Mouse (Mus musculus): ENCODE results near the gene Spdef. TPM values are rescaled to one million over a fixed set of nuclear protein-coding genes. Genes with fewer than 3 reads are reported as not detected.

Spdef gene
- polyA plus RNA-seq (2017; shearing (Covaris generic)): under 1 TPM in 1 of 2 experiments, not detected in 1; 0.50 TPM

DNA sequence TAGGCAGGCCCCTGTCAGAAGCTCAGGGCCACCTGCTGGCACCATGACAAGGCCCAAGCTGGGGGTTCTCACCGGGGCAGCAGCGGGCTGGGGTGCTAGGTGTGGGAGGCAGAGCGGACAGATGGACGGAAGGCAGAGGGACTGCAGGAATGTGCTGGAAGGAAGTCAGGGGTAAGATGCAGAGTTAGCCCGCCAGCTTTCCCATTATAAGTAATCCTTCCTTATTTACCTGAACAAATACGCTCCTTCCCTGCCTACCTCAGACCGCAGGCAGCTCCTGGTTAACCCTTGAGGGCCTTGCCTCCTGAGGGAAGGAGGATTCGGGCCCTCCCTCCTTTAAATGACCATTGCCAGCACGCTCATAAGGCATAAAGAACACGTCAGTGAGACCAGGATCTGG, at the start of gene Spdef:
Gene Spdef (minus strand): TSS at position 186 of the 400 bp plus-strand sequence.
- no peak for ATAC-seq

DNA sequence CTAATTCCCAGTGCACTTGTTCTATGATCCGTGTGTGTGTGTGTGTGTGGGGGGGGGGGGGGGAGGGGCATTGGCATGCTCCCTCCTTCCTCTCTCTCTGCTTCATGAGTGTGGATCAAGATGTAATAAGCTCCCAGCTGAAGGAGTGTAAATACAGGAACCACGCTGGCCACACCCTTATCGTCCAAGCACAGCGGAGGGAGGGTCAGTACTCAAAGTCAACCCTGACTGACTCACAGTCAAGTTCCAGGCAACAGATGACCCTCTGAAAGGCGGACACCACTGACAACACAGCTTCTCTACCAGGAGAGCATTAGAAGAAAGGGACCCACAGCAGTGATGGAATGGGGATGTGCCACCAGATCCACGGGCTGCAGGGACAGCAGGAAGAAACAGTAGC, 49.1 kb upstream of the Spdef start:
- no peak for ATAC-seq

DNA sequence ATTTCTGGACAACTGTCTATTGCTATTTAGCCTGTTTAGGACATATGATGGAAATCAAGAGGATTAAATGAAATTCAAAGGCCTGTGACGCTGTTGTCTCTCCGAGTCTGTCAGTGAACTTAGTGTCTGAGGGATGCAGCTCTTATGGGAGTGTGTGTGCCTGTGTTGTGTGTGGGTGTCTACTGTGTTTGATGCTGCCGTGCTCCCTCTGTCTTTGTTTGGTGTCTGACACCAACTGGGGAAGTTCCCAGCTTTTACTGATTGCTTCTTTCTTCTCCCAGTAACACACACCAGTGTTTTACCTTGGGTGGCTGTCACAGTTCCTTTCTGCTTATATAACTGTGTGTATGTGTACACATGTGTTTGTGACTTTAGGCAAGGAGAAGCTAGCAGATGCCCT, 45.4 kb upstream of the Spdef start:
- ATAC-seq: no peak

DNA sequence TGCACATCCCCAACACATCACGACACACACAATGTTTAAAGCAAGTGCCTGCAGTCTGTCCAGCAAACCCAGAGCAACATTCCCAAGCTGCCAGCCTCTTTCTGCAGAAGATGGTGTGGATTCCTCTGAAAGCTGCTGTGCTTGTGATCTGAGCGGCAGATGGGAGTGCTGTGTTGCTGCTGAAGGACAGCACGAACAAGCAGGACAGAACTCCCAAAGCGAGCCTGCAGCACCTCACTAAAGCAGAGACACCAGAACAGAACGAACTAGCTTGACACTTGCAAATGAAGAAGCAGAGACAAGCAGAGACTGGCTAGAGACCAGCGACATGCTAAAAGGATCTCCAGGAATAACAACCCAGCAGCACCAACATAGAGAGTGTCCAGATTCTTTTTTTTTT, 42.9 kb upstream of the Spdef start:
- no peak for ATAC-seq

DNA sequence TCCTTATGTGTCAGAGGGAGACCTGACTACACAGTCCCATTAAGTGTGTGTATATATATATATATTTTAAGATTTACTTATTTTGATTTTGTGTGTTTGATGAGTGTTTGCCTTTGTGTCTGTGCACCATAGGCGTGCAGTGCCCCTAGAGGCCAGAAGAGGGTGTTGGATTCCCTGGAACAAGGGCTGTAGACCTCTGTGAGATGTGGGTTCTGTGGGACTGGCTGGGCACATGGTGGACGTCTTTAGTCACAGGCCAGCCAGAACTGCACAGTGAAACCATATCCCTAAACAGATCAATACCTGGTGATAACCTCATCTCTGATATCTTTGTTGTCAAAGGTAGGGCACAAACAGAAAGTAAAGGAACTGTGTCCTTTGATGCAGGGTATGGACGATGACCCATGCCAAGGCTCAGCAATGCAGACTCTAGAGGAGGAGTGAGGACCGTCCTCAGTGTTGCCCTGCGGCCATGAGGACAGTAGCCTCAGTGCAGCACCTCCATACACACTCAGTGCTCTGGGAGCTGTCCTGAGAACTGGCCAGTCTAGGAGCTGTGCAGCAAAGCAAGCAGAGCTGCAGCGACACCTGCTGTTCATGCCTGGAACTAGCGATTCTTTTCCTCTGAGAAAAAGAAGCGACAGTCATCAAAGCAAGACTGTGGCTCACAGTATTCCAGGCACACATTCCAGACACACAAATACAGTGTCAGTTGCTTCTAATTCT, 40.2 kb upstream of the Spdef start:
- ATAC-seq: no peak

DNA sequence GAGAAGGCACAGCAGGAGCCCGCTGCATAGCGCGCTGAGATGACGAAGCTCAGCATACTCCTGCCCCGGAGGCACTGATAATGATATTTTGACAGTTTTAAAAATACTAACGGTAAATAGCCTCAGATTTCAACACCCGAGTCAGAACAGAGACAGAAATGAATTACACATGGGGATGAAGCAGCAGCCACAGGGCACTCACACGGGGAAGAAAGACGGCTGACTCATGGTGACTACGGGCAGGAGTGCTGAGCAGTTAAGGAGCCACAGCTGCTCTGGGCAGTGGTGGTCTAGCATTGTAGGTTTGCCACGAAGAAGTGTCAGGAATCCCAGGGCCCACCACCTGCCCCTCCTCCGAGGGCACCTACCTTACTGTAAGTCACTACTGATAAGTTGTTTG, 38.8 kb upstream of the Spdef start:
- ATAC-seq: no peak

DNA sequence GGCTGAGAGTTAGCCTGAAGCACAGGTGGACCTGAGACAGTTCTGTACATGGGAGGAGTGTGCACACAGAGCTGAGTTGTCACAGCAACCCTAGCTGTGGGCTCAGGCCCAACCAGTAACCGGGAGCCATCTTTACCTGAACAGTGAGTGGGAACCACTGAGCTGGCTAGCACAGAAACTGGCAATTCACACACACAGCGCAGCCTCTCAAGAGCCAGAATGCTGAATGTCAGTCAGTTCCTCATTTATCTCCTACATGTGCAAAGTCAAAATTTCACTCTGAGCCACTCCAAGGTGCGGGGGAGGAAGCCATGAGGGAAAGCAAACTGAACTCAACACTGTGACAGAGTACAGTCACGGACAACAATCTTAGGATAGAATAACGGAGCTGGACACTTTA, 38.4 kb upstream of the Spdef start:
- no peak for ATAC-seq

DNA sequence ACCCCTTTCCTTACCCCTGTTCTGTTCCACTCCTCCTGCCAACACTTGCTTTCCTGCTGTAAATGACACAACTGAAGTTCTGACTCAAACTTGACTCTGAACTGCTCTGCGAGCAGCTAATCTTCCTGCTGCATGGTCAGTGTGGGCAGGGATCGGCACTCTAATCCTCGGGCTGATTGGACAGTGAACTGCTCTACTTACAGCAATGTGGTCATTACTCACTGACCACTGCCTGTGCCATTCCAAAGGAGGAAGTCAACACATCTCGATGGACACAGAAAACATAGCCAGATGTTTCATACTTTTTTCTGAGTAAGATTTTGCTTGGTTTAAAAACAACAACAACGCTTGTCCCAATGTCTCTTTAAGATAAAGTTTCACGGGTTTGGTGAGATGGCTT, 36.3 kb upstream of the Spdef start:
- ATAC-seq: no peak

DNA sequence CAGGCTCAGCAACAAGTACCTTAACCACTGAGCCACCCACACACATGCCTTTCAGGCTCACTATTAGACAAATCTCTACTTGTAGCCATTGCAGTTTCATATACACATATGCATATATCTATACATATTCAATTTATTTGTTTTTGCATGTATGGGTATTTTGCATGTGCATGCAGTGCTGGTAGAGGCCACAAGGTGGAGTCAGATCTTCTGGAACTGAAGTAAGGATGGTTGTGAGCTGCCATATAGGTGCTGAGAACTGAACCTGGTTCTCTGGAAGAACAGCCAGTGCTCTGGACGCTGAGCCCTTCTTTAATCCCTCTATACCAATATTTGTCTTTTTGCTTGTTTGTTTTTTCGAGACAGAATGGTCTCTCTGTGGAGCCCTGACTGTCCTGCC, 35.7 kb upstream of the Spdef start:
- no peak for ATAC-seq

DNA sequence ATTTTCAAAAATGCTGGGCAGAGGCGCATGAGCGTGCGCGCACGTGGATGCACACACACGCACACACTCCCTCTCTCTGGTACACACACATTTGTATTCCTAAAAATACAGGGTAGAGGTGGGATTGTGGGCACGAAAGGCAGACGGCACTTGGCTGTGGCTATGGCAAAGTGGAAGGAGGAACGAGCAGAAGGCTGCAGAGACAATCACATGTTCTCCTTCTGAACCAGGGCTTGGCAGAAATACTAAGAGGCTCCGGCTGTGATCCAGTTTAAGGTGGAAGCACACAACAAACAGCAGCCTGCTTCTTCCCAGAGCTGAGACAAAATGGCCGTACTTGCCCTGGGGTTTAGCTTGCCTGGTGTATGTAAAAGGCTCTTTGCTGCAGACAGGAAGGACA, 34.1 kb upstream of the Spdef start:
- ATAC-seq: no peak

DNA sequence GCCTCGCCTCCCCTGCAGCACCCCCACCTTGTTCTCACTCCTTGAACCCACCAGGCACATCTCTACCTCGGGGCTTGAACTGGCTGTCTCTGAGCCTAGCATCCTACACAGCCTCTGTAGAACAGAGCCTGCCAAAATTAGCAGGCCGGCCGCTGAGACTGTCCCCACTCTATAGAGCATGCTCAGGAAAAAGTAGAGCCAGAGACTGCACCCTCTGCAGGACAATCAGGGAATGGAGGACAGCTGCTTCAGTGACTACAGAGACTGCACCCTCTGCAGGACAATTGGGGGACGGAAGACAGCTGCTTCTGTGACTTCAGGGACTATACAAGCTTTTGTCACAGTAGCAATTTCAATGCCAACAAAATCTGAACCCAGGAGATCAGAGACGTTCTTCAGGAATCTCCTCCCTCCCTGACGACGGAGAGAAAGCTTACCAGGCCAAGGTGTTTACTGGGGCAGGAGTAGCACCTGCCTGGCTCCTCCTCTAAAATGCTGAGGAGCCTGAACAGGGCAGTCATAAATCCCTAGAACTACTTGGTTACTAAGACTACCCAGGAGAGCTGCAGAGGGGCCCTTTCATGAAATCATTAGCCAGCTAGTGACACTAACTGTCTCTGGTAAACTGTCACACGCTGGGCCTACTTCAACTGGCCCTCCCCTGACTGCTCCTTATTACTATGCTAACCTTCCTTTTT, 33.0 kb upstream of the Spdef start:
- ATAC-seq: no peak

DNA sequence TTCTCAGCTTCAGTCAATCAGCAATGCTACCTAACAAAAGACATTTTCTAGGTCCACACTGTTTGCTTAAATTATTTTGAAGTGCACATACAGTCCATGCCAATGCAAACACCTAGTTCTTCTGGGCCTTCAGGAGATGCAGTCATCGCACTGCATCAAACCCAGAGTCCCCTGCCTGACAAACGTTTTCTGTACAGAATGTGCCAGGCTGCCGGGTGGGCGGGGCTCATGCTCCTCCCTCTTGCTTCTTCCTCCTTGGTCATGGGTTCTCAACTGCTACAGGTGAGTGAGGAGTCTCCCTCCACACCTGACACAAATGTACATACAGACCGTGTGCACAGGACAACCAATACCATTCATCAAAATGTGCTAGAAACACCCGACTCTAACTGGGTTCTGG, 31.4 kb upstream of the Spdef start:
- ATAC-seq: no peak

DNA sequence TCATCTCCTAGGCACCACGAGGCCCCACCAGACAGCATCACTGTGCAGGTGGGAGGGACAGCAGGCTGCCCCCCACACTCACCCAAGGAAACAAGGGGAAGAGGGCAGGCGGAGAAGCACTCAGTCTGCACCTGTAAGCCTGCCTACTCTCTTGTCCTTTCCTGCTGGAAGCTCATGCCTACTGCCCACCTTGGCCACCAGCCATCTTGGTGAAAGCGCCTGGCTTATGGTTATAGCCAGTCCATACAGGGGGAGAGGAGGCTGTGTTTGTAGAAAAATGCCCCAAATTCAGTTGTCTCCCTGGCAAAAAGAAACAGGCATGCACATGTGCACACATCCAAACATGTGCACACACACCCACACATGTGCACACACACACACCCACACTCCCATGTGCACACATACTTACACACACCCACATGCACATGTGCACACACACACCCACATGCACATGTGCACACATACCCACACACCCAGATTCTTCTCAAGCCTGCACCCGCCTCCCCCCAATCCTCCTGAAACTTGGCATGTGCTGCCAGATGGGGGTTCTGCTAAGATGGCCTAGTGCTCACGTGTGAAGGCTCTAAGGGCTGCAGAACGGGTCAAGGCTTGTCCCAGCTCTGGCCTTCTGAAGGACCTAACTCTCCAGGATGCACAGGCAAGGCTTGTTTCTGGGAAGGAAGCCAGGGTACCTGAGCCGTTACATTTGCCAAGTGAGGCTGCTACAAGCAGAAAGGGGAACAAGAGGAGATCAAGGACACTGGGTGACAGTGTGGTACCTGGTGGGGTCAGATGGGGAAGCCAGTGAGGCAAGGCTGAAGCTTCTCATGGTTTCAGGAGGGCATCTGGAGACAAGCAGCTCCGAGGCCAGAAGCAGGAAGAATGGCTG, 22.8 kb upstream of the Spdef start:
- no peak for ATAC-seq

DNA sequence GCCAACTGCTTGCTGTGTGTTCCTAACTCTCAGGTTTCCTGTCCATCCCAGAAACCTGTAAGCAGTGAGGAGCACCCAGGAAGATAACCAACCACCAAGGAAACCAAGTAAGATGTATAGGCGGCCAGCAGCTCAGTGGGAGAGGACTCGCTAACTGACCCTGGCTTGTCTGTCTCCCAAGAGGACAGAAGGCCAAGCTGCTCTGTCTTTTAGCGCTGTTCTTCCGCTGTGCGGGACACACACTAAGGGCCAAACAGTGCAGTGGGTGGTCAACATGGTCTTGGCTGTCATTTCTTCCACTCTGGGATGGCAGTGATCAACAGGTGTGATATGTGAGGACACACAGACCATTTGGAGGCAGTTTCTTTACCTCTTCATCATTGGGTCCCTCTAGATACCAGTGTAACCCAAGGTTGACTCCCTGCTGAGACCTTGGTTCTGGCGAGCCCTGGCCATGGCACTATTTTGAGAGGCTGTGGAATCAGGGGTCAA, 21.7 kb upstream of the Spdef start:
- ATAC-seq: no peak

DNA sequence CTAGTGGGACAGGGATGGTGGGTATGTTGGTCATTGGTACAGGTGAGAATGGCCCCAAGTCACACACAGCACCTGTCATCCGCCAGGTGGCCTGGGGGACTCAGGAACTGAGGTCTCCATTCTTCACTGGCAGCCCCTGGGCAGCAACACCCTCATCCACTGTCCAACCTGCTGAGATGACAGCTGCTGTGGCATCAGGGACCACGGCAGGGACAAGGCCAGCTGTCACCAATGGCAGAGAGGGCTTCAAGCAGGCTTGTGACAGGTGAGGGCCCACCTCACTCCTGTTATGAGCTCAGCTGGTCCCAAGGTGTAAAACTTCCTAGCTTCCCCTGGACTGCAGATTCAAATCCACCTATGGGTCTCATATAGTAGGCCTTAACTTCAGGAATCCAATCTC, 19.4 kb upstream of the Spdef start:
- no peak for ATAC-seq

DNA sequence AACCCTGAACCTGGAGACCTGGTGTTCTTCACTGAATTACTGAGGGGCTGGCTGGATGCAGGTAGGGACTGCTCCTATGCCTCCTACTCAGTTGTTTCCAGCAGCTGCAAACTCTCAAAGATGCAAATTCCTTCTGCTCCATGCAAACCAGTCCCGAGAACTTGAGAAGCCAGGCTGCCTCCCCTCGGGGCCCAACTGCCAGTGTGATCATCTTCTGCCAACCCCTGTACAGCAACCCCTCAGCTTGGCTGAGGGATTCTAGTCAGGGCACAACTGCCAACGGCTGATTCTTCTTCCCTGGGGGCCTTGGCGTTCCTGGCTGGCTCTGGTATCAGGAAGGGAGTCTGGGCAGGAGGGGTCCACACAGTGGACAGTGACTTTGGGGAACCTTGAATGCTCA, 17.7 kb upstream of the Spdef start:
- no peak for ATAC-seq

DNA sequence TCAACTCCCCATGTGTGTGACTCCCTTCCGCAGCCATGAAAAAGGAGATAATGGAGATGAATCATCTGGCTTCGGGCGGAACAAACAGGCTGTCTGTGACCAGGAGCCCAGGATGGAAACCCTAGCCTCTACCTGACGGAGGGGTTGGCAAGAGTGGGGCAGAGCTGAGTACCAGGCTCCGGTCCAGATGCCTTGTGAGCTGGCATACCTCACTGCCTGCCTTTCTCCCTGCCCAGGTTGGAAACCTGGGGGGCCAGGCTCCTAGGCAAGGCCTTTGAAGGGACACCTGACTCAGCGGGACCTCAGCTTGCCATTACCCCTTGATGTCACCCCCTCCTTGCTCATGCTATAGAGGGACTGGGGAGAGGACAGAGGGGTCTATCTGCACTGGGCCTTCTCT, 12.2 kb upstream of the Spdef start:
- ATAC-seq: no peak

DNA sequence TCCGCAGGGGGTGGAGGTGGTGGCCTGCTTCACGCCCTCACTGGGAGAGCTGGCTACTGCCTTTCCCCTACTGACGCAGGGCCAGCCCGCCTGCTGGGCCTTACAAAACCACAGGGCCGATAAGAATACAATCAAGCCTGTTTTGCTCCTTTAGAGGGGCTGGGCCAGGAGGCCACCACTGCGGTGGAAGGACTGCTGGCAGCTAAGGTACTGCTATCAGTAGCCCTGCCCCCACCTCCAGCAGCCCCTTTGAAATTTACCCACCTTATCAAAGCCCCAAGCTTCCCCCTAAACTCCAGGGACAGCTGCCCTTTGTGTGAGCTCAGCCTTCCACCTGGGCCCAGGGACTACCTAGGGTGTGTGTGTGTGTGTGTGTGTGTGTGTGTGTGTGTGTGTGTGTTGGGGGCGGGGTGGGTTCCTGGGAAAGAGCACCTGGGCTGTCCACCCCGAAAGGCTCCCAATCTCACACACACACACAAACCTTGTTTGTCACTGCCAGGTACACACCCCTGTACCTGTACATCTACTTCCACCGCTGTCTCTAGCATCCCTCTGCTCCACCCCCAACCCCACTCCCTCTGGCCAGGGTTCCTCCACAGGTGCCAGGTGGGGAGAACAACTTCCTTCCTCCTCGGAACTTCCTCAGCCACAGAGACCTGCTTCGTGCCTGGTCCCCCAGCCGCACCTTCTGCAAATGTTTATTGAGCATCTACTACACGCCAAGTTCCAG, 5.8 kb upstream of the Spdef start:
- no peak for ATAC-seq

DNA sequence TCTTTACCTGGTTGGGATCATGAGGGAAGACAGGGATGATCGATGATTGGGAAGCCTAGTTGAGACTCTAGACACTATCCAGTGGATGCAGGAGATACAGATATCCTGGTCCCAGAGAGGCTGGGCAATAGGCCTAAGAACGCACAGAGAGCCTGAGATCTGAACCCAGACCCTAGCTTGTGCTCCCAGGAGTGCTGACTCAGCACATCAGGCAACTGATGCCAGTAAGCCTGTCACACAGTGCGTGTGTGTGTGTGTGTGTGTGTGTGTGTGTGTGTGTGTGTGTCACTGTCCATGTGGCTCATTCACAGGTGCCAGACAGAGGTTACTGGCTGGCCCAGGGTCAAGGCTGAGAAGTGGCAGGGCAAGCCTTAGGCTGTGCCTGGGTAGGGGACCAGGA, 3.9 kb upstream of the Spdef start:
- no peak for ATAC-seq

DNA sequence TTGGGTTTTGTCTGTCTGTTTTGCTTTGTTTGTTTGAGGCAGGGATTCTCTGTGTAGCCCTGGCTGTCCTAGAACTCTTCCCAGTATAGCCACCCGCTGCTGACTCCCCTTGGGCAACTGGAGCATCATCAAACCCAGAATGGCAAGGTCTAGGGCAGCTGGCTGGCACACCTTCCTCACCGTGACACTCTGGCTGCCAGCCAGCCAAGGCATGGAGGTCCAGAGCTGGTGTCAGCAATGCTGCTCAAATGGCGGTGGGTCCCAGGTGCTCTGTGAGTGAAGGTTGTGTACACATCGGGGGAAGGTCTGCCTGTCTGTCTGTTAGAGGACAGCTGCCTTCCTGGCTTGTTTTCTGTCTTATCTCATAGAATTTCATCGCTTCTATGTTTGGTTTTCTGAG, 3.4 kb upstream of the Spdef start:
- ATAC-seq: no peak

DNA sequence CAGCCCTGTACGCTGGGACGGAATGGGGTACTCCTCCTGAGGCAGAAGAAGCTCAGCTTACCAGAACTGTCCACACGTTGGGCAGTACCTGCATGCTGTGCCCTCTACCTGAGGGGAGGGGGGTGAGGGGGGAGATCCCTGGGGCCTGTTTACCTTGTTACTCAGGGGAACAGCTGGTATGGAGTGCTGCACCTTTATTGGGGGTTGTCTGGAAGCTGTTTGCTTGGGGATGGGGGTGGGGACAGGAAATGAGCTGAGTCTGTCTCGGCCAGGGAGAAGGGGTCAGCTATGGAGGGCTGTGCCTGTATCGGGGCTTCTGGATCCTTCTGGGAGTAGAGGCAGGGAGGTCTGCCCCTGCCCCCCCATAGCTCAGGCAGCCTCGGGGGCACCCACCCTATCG, 2.2 kb downstream of the Spdef start:
- no peak for ATAC-seq

DNA sequence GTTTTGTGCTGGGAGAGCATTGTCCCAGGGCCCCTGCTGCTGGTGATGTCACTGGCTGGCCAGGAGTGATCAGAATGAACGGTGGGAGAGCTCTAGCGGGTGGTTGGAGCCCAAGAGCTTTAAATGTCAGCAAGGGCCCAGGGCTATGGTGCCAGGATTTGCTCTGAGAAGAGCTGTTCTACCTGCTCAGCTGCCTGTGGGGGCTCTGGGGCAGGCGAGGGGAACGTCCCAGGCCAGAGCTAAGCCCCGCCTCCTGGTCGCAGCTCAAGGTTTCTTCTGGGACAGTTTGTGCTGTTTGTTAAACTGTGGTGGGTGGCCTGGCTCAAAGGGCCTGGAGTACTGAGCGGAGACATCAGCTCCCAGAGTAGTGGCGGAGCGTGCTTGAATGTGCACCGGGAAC, 3.3 kb downstream of the Spdef start:
- ATAC-seq: no peak

DNA sequence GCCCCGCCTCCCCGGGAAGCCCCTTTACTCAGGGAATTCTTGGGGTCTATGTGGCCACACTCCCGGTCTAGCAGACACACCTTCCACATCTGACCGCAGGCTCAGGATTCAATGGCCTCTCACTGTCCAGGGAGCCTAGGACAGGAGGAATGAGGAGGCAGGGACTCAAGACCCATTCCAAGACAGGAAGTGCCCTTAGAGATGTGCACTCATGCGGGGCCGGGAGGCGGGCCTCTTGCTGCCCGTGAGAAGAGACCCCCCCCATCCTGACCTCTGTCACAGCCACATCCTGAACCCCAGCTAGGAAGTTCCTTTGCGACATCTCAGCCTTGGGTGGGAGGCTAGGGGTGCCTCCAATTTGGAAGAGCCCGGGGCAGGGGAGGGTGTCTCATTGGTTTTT, 3.7 kb downstream of the Spdef start:
- ATAC-seq: no peak

All from activated CD4-positive, CD25-positive, alpha-beta regulatory T cell, adult 4 months (primary cell).